Comparison of ENCODE assay signal across 7 mouse cellular contexts in genomic region chr5:124186981-124187507, GRCm38 (mm10).
DNase-seq lines count a peak whose midpoint lies in the region; ATAC-seq and TF ChIP-seq lines count a peak whose summit lies in the region.

No protein-coding gene starts in this region.

- no peak for TF ChIP-seq POLR2A in ES-Bruce4 (IDR thresholded peaks at IDR 0.05; ENCODE audit: insufficient read depth, low read length)

- WGBS in midbrain, embryonic 14.5 days, result 4% methylated on average over 22 of the region's 22 CpGs

- H3K27ac ChIP-seq in ES-Bruce4 (ENCODE audit: insufficient read depth, low read length), result no peak overlapping the region
- peak overlapping the region; percentile 88 for H3K27ac ChIP-seq in midbrain, embryonic 14.5 days (replicated peaks; ENCODE audit: low read depth, low read length)

- H3K9ac ChIP-seq in ES-Bruce4 (ENCODE audit: low read depth, poor library complexity, severe bottlenecking), result peak overlapping the region; percentile 39
- H3K9ac ChIP-seq in midbrain, embryonic 14.5 days (replicated peaks; ENCODE audit: low read length), result peak overlapping the region; percentile 49

- no peak for TF ChIP-seq EP300 in ES-Bruce4 (IDR thresholded peaks at IDR 0.05; ENCODE audit: insufficient read depth, low read depth, low read length)

- 0 out of 2 replicates have a peak, but pooled peaks have one; percentile 42 for ATAC-seq in cerebellum, adult (ENCODE audit: insufficient number of reproducible peaks, low FRiP score, low TSS enrichment)
- peak; percentile 77 for ATAC-seq in midbrain, embryonic 14.5 days (ENCODE audit: low FRiP score, low TSS enrichment)

- peaks cover 4% of the 10 kb centered on the region for H3K4me1 ChIP-seq in ES-Bruce4 (ENCODE audit: control insufficient read depth, insufficient read depth, low read length)
- peaks cover 65% of the 10 kb centered on the region for H3K4me1 ChIP-seq in midbrain, embryonic 14.5 days (ENCODE audit: control insufficient read depth, insufficient read depth, low read length)

- no peaks in the 10 kb centered on the region for H3K36me3 ChIP-seq in ES-Bruce4 (ENCODE audit: control insufficient read depth, insufficient read depth, low read length, poor library complexity, severe bottlenecking)
- no peaks in the 10 kb centered on the region for H3K36me3 ChIP-seq in midbrain, embryonic 14.5 days (ENCODE audit: control insufficient read depth, insufficient read depth, low read length)

- H3K9me3 ChIP-seq in ES-Bruce4 (replicated peaks; ENCODE audit: control insufficient read depth, insufficient read depth, low read length, poor library complexity, severe bottlenecking), result no peaks in the 10 kb centered on the region
- no peaks in the 10 kb centered on the region for H3K9me3 ChIP-seq in midbrain, embryonic 14.5 days (ENCODE audit: control insufficient read depth, low read length)

- peak overlapping the region; percentile 19 for H3K4me3 ChIP-seq in ES-Bruce4 (ENCODE audit: low read depth, low read length)
- H3K4me3 ChIP-seq in midbrain, embryonic 14.5 days (replicated peaks; ENCODE audit: low read depth, low read length), result peak overlapping the region; percentile 30

- TF ChIP-seq CTCF in ES-Bruce4 (IDR thresholded peaks at IDR 0.05; ENCODE audit: low read depth, low read length), result no peak

- no peaks in the 10 kb centered on the region; the same call in 1 of the 2 replicates for H3K27me3 ChIP-seq in ES-Bruce4 (ENCODE audit: control insufficient read depth, insufficient read depth, low read length, poor library complexity, severe bottlenecking)
- H3K27me3 ChIP-seq in midbrain, embryonic 14.5 days (ENCODE audit: control insufficient read depth, insufficient read depth, low read length), result no peaks in the 10 kb centered on the region

- peak overlapping the region; percentile 65 for H3K4me2 ChIP-seq in midbrain, embryonic 14.5 days (ENCODE audit: low read length)

- DNase-seq in frontal cortex, adult 2 months (ENCODE audit: extremely low spot score in 1 of 2, low spot score in 1 of 2), result peak; percentile 59 to 82
- DNase-seq in layer of hippocampus, postnatal 10 days (ENCODE audit: low spot score in 2 of 2), result peak; percentile 74 to 80
- peak; percentile 87 for DNase-seq in midbrain, embryonic 14.5 days
- peak; percentile 77 to 89 for DNase-seq in thymus, postnatal 36 days
- no peak for DNase-seq in gastrocnemius, adult 18-20 months (ENCODE audit: low spot score)
